Mouse (Mus musculus) cerebellum, postnatal 14 days (tissue): Measurements from ENCODE around the gene Mpp3.

Experiments used
- DNase-seq, 2 experiments: peaks; one replicate each; pipeline ENCODE4 v3.0.0; 2021; ENCODE audit warnings: mixed read lengths in 2 of 2

Mpp3 gene

DNA sequence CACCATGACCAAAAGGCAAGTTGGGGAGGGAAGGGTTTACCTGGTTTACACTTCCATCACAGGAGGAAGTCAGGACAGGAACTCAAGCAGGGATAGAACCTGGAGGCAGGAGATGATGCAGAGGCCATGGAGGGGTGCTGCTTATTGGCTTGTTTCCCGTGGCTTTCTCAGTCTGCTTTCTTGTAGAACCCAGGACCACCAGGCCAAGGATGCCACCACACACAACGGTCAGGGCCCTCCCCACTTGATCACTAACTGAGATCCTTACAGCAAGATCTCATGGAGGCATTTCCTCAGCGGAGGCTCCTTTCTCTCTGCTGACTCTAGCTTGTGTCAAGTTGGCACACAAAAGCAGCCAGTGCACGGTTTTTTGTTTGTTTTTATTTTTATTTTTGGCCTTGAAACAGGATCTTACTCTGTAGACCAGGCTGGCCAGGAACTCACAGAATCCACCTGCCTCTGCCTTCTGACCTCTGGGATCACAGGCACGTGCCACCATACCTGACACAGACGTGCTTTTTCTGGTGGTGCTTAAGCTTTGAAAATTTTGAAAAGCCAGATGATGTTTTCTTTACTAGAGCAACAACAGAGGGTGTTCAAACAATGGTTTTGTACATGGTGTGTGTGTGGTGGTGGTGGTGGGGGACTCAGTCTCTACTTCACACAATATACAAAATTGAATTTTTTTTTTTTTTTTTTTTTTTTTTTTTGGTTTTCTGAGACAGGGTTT, at the start of gene Mpp3:
Mpp3 (minus strand) TSS at position 375 of the 730 bp plus-strand sequence.
- DNase-seq = peak; percentile 34 to 43

DNA sequence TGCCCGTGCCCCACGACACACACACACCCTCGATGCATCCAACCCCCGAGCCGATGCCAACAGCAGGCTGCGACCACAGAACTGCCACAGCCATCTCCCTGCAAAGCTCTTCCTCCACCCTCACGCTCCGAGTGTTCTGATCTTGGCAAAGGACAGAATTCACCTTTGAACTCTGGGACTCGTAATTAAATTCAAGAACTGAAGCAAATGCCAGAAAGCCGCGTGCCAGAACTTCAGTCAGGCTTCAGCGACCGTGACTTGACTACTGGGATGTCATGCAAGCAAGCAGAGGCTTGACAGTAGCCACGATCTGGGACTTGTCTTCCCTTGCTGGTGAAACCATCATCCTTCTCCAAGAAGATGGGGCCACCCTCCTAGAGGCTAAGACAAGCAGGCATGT, 45.5 kb upstream of the Mpp3 start:
- DNase-seq = no peak

DNA sequence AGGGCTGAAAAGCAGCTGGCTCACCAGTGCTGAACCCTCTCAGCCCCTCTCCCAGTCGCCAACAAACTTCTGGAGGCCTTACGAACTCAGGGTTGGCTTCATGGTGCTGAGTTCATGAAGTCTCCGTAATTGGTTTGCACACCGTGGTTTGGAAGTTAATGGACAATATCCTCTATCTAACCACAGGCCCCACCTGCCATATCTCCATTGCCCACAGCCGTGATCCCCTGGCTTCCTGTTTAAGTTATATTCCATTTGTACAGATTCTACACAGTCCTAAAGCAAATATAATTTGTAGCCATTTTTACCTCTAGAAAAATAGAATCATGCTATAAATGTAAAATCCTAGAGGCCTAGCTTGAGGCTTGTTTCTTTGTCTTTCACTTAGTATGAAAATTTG, 44.5 kb upstream of the Mpp3 start:
- DNase-seq = no peak

DNA sequence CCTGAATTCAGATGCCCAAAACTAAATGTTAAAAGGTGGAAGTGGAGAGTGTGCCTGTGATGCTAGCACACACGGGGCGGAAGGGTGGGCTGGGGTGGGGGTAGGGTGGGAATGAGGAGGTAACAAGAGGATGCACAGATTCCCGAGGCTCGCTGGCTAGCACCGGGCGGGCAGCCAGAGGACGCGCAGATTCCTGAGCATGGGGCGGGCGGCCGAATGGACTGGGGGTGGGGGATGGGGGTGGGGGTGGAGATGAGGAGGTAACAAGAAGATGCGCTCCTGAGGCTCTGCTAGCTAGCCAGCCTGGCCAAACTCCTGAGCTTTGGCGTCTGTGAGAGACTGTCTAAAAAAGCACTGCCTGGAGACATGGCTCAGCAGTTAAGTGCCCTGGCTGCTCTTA, 42.2 kb upstream of the Mpp3 start:
- peak; percentile 45 to 53 for DNase-seq

DNA sequence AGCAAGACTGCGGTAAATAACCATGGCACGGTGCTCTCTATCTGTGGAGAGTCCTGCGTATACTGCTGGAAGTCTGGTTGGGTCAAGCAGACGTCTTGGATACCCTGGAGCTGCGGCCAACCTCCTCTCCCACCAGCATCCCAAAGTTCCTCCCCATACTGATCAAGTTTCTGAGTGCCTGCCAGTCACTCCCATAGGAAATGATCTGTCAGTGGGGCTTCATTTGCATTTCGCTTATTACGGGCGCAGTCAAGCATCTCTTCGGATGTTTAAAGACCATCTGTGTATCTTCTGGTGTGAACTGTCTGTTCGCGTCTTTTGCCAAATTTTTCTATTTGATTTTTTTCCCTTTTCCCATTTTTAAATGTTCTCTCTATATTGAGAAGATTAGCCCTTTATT, 41.4 kb upstream of the Mpp3 start:
- peak in 1 of 2 experiments; percentile 43 for DNase-seq

DNA sequence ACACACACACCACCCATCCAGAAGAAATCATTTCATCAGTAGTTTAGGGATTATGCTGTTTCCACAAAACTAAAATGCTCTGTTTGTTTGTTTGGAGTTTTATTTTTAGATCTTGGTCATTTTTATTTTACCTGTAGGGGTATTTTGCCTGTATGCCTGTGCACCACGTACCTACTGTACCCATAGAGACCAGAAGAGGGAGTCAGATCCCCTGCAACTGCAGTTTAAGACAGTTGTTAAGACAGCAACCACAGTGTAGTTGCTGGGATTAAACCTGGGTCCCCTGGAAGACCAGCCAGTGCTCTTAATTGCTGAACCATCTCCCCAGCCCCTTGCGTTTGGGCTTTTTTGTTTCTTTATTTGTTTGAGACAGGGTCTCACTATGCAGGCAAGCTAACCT, 40.7 kb upstream of the Mpp3 start:
- no peak for DNase-seq

DNA sequence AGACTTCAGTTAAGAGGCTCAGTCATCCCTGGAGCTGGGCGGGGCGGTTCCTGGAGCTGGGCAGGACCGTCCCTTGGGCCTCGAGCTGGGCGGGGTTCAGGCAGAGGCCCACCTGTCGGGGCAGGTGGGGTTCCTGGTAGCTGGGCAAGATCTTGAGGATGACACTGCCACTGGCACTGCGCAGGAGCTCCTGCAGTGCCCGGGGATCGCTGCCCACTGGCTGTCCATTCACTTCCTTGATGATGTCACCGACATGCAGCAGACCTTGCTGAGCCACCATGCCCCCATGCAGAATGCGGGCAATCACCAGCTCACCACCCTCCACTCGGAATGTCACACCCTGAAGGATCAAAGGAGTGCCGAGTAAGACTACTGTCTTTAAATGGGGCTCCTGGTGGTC, 34.8 kb upstream of the Mpp3 start:
- peak; percentile 48 to 52 for DNase-seq

DNA sequence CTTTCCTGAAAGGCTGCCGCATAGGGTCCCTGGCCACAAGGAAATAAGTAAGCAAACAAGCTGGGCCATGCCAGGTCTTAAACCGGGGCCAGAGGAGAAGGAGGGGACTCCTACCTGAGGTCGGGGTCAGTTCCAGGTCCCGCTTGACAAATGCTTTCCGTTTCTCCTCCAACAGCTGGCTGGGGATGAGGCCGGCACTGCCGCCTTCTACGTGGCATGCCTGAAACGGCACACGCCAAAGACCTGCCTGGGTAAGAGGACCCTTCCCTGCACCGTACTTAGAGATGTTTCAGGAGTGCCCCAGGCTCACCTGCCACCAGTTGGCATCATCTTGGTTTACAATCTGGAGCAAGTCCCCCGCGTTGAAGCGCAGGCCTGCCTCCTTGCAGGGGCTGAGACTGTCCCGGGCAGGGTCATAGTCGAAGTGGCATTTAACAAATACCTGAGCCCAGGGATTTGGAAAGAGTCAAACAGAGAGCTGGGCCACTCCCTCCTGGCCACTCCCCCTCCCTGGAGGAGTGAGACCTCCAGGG, 33.7 kb upstream of the Mpp3 start:
- no peak for DNase-seq

DNA sequence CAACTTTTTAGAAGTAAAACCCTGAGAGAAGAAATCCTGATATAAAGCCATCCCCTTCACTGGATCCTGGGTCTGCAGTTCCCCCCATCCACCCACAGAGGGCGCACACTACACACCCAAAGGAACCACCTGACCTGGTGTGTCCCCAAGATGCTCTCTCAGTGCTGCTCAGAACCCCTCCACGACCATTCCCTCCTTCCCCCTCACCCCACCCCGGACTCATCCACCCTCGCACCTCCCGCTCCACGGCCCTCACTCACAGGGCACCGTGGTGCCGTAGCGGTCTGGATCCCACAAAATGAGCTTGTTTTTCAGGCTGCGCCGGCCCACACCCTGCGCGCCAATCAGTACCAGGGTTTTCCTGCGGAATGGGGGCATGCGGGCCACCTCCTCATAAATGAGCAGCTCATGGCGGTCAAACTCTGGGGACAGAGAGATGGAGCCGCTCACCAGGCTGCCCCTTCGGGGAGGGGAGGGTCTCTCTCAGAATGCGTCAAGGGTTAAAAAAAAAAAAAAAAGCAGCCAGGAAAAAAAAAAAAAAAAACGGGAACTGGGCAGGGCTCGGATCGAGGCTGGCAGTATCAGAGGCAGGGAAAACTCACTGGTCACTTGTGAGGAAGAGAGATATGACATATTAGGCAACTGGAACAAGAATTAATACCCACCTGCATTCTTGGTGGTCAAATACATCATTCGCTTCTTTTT, 33.1 kb upstream of the Mpp3 start:
- peak; percentile 88 to 90 for DNase-seq

DNA sequence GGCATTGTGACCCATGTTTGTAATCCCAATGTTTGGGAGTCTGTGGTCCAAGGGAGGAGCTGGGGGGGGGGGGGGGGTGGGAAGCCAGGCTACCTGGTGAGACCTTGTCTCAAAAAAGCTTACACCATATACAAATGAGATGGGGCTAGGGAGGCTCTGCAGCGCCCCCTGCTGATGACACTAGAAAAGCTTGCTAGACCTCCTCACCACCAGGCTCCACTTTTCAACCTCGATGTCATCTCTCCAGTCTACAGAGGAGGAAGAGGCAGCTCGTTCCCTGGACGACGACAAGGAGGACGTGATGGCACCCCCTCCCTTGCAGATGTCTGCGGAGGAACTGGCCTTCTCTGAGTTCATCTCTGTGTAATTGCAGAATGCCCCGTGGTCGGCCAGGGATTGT, 25.6 kb upstream of the Mpp3 start:
- peak; percentile 76 to 88 for DNase-seq

DNA sequence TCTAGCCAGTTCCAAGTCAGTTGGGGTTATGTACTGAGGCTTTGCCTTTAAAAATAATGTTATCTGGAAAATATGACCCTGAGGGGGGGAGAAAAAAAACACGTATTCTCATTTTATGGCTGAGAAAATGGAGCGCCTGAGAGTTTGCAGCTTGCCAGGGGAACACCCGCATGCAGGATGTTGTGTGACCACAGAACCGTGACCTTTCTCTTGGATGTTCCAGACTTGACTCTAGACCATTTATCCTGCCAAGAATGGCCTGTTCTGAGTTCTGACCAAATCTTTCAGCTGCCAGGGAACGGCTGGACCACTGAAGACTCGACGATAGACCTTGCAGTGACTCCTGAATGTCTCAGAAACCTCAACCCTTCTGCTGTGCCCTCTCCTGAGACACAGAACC, 24.9 kb upstream of the Mpp3 start:
- DNase-seq = no peak

DNA sequence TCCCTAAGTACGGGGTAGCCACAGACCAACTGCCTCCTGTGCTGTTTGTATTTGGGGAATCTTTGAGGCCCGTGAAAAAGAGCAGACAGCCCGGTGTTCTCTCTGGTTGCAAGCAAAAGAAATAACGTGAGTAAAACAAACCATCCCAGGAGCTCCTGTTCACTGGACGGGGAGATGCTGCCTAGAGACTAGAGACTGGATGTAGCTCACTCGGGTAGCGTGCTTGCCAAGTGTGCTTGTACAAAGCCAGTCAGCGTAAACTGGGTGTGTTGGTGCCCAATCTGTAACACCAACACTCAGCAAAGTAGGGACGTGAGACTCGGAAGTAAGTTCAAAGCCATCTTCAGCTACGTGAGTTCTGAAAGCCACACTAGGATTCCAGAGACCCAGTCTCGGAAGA, 24.4 kb upstream of the Mpp3 start:
- no peak for DNase-seq

DNA sequence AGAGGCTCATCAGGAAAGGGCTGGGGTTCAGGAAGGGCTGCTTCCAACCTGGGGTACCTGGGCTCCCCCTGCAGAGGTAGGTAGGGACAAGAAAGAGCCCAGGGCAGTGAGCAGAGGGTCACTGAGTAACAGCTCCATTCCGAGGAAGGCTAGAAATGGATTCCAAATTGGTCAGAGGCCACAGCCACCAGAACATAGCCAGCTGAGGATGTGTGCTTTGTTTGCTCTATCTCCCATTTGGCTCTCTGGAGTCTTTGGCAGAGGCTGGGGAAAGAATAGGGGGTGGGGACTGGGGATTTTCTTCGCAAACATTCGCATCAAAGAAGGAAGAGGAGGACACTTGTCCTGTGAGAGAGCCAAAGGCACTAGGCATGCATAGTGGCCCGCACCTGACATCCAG, 23.7 kb upstream of the Mpp3 start:
- DNase-seq = no peak

DNA sequence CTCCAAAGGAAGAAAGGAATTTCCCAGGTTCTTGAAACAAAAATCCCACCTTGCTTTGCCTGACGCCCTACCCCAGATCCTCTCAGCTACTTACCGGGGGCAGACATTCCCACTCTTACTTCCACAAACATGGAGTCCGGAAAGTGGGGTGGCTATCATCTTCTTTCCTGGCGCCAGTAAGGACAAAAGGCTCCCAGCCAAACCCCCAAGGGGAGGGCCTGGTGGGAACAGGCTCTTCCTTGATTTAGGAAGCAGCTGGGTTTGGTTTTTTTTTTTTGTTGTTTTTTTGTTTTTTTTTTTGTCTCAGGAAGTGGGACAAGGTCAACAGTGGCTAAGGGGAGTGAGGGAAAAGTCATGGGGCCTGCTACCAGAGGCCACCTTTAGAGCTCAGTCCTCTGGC, 23.3 kb upstream of the Mpp3 start:
- no peak for DNase-seq

DNA sequence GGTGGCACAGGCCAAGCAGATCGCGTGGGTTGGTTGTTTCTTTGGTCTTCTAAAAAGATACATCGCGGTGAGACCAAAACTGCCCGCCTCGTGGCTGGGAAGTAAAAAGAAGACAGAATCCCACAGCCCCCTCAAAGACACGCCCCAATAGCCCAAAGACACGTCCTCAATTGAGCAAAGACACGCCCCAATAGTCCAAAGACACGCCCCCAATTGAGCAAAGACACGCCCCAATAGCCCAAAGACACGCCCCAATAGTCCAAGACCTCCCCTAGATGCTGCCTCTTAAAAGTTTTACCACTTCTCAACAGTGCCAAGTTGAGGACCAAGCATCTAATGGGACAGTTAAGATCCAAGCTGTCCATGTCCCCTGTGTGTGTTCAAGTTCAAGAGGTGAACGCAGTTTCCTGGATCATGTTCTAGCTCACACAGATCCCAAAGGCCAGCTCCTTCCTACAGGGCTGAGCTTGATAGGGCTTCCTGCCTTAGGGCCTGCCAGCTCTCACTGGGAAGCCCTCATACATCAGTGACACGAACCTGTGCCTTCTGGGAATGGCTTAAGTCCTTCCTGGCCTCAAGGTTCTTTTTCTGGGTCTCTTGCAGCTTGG, 21.7 kb upstream of the Mpp3 start:
- DNase-seq = no peak

DNA sequence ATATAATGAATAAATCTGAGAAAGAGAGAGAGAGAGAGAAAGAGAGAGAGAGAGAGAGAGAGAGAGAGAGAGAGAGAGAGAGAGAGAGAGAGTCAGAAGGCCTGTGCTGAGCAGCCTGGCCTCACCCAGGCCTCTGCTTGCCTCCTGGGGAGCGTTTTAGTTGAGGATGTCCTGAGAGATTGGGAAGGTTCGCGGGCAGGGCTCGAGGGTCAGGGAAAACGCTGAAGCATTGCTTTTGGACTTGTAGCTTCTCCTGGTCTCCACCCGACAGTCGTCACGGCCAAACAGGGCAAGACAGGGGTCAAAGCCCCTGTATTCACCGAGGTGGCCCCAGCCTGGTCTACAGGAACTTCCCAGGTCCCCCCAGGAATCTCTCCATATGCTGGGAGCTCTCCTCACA, 18.3 kb upstream of the Mpp3 start:
- no peak for DNase-seq

DNA sequence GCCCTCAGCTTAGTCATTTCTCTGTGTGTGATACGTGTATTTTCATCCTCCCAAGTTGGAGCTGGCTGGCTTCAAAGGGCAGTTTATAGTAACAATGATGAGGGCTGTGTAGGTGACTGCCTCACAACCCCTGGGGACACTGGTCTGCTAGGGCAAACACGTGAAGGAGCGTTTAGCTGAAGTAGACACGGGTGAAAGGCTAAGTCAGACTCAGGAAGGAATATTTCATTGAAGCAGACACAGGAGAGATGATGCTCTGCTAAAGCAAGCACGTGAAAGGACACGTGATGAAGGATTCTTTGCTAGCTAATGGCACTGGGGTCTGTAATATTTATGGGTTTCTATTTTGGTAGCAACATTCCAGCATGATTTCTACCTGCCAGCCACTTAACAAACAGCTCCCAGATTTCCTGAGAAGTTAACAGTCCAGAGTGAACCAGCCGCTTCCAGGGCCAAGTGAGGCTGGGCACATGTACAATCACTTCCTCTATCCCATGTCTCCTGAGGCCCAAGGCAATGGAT, 16.5 kb upstream of the Mpp3 start:
- DNase-seq = no peak

DNA sequence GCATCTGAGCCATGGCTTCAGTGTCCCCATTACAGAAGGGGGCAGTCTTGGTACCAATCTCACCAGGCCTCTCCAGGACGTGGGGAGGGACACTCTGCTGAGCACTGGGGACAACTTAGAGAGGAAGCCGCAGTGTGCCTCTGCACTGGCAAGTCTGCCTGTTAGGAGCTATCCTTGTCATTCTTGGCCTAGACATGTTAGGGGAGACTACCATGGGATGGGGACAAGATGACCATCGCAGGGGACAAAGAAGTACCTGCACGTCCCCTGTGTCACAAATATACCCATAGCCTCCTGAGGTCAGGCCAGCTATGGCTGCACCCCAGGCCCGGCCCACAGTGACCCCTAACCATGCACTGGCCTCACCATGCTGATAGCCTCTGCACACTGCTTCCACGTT, 15.1 kb upstream of the Mpp3 start:
- no peak for DNase-seq

DNA sequence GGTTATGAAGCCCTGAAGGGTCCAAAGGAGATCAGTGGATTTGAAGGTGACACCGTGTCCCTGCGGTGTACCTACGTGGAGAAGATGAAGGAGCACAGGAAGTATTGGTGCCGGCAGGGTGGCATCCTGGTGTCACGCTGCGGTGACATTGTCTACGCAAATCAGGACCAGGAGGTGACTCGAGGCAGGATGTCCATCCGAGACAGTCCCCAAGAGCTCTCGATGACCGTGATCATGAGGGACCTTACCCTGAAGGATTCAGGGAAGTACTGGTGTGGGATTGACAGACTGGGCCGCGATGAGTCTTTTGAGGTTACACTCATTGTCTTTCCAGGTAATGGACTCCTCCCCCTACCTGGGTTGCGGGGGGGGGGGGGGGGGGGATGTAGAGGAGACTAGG, 14.7 kb upstream of the Mpp3 start:
- no peak for DNase-seq

DNA sequence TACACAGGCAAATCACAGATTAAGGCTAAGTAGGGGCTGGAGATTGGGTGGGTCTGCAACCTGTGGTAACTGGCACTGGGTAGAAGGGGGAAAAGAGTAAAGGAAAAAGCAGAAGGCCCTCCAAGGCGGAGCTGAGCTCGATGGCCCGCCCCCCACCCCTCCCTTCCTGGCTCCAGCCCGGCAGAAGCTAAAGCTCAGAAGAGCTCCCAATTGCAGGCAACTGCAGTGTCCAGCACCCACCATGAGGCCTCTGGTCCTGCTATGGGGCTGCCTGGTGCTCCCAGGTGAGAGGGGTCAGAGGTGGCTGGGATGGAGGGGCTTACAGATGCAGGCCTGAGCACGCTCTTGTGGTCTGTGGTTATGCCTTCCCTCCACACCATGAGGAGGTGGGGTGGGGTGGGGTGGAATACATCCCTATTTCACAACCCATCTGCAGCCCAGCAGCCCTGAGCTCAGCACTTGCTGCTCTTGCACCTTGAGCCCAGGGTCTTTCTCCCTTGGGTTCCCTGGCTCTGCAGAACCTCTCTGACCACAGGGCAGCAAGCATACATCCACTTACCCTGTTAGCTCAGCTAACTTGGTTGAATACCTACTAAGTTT, 13.2 kb upstream of the Mpp3 start, which contains the start of gene Cd300lg:
Cd300lg (plus strand) TSS at position 160 of the 600 bp plus-strand sequence.
- DNase-seq = no peak

DNA sequence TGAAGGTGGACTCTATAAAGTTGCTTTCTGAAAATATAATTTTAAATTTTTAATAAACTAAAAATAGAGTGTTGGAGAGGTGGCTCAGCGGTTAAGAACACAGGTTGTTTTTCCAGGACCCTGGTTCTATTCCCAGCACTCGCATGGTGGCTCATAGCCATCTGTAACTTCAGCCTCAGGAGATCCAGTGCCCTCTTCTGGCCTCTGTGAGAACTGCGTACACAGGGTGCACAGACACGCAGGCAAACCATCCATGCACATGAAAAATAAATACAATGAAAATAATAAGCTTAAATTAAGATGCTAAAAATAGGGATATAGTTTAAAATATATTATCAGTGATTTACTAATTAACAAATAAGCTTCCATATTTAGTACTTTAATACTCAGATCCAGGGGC, 12.4 kb upstream of the Mpp3 start:
- peak; percentile 35 to 66 for DNase-seq

DNA sequence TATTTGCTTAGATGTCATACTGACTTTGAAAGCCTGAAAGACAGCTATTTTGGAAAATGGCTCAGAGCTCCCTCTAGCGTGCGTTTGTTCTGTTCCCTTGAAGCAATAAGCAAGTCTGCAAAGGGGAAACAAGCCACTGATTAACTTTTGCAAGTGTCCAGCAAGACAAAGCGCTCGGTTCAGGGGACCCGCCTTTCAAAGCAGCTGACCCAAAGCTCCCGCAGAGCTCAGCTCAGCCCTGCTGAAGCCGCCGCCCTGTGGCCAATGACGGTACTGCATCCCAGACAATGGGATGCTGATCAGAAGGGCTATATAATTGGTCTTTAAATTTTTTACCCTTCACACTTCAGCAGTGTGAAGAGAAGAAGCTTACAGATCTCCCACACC, 11.9 kb upstream of the Mpp3 start:
- peak; percentile 94 to 98 for DNase-seq

DNA sequence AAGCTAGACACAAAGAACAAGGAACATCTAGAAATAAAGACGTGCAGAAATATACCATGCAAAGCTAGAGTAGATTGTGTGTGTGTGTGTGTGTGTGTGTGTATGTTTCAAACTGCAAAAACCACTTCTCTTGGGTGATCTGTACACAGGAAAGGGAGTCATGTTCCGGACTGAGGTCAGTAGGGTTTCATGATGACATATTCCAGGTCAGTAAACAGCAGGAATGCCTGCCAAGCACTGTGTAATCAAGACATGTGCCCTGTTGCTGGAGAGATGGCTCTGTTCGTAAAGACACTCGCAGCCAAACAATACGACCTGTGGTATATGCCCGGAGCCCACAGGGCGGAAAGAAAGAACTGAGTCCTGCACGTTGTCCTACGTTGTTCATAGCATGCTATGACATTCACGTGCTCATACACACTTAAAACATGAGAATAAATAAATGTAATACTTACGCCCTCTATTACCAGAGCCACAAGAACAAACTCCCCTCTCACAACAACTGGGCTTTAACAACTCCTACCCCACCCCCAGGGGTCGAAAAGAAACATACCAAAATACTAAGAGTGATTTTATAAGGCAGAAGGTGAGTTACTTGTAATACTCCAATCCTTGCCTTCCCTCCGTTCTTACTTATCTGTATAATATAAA, 11.4 kb upstream of the Mpp3 start:
- peak in 1 of 2 experiments; percentile 34 for DNase-seq
